Mouse (Mus musculus): ENCODE data around the gene Herc2.

Herc2 gene

DNA sequence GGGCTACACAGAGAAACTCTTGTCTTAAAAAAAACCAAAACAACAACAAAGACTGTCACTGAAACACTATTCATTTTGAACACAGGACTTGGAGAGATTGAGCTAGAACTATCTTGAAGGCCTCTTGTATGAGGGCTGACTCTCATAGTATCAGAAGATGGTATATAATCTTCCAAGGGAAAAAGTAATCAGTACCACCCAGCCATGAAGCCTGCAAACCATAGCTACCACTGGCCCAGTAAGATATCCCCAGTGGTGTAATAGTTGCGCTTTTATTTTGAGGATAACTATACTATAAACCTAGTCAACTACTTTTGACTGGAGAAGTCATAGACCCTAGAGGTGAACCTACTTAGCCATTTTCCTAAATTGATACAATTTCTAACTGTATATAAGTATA is 16.6 kb downstream of the Herc2 start:
- in situ Hi-C loops (cut with MboI, MseI): loop anchor here (10.0 kb wide), 1 partner anchor 232 kb away; no protein-coding TSS in a partner anchor

GRCm38 (mm10) chr7:56071724-56072123 is 21.7 kb downstream of the Herc2 start:
- in situ Hi-C loops (cut with MboI, MseI): no loop called here

DNA sequence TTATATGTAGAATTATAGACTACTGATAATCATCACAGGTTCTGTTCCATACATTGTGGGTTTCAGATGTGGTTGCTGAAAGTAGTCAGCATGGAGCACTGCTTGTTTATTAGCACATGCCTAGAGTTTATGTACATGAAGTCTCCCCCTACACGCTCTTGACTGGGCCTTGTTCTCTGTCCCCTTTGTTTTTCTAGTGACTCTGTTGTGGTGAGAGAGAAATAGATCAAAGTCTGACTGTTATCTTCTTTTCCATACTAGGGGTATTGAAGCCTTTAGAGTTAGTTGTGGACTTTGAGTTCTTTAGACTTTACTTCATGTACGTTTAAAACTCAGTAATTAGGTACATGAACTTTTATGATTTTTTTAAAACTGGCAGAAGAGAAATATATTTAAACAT is 33.0 kb downstream of the Herc2 start:
- in situ Hi-C loops (cut with MboI, MseI): no loop called here

- in situ Hi-C loops (cut with MboI, MseI): no loop called here
Measured at GRCm38 (mm10) chr7:56089097-56089496, 39.1 kb downstream of the Herc2 start.

DNA sequence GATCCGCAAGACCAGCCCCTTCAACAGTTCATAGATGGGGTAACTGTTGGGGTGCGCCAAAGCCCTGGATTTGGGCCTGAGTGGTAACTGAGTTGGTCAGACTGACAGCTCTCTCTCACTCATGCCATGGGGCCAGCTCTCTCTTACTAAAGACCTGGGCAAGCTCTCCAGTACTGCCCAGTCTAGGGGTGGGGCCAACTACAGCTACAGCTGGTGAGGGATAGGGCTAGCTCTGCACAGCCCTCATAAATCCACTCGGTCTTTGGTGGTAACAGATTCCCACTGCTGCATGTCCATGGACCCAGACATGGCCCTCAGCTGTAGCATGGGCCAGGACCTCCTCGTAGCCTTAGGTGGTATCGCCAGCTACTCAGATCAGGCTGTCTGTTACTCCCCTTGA is 41.4 kb downstream of the Herc2 start:
- in situ Hi-C loops (cut with MboI, MseI): no loop called here

DNA sequence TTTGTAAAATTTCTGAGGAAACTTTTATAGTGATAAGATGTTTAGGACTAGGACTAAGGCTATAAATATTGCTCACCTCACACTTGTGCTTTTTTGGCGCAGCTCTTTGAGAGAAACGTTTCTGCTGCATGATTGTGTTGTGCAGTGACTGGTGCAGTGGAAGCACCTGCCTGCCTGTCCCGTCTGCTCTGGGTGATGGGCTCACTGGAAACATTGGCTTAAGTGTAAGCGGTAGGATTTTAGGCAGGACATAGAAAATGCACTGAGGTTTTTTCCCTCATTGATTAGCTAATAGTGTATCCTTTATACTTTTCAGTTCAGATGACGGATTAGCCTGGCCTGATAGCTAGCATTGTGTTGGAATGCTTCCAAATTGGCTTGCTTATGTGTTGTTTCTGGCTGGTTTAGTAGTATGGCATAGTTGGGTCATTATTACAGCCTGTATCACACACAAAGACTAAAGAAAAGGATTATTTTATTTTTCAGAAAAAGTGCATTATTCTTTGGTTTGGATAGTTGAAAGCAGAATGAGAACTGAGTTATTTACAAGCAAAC is 52.4 kb downstream of the Herc2 start:
- in situ Hi-C loops (cut with MboI, MseI): no loop called here

- in situ Hi-C loops (cut with MboI, MseI): no loop called here
Measured at GRCm38 (mm10) chr7:56112999-56113398, 63.0 kb downstream of the Herc2 start.

GRCm38 (mm10) chr7:56114148-56114547 is 64.2 kb downstream of the Herc2 start:
- in situ Hi-C loops (cut with MboI, MseI): no loop called here

- in situ Hi-C loops (cut with MboI, MseI): no loop called here
Measured at GRCm38 (mm10) chr7:56120968-56121367, 71.0 kb downstream of the Herc2 start.

GRCm38 (mm10) chr7:56121425-56121824 is 71.4 kb downstream of the Herc2 start:
- in situ Hi-C loops (cut with MboI, MseI): no loop called here

DNA sequence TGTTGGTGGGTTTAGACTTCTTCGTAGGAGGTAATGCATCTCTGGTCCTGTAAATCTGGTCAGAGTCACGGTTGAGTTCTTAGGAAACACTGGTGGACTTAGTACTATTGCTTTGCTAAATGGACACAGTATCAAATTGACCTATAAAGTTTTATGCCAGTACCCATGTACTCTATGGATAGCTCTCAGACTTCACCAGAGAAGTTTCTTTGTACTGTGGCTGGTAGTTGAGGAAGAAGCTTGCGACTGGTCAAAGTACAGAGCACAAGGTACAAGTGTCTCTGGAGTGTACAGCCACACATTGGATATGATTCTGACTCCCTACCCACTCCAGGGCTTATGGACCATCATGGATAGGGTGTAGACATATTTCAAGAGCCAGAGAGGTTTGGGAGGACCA is 78.1 kb downstream of the Herc2 start:
- in situ Hi-C loops (cut with MboI, MseI): no loop called here

DNA sequence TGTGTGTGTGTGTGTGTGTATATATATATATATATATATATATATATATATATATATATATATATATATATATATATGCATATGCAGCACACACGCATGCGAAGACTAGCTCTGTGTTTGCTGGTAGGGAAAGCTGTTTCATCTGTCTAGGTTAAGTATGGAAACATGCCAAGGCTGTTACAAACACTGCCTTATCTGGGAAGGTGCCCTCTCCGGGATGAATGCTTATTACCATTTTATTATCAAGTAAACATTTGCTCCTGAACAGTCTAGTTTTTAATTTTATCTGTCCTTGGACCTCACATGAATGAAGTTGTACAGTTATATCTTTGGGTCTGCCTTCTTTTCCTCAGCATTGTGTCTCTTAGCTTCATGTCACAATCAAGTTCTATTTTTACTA is 79.6 kb downstream of the Herc2 start:
- in situ Hi-C loops (cut with MboI, MseI): no loop called here

DNA sequence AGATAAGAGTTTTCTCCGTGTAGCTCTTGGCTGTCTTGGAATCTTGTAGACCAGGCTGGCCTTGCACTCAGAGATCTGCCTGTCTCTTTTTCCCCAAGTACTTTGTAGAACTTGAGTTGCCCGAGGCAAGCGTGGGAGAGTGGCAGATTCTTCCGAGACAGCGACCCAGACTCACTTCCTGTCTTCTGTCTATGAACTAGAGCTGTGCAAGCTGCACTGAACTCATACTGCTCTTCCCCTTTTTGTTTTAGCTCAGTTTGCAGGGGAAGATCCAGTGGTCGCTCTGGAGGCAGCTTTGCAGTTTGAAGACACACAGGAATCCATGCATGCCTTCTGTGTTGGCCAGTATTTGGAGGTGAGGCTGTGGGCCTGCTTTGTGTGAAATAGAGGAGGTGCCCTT is 81.6 kb downstream of the Herc2 start:
- in situ Hi-C loops (cut with MboI, MseI): no loop called here

GRCm38 (mm10) chr7:56138706-56139105 is 88.7 kb downstream of the Herc2 start:
- in situ Hi-C loops (cut with MboI, MseI): no loop called here

DNA sequence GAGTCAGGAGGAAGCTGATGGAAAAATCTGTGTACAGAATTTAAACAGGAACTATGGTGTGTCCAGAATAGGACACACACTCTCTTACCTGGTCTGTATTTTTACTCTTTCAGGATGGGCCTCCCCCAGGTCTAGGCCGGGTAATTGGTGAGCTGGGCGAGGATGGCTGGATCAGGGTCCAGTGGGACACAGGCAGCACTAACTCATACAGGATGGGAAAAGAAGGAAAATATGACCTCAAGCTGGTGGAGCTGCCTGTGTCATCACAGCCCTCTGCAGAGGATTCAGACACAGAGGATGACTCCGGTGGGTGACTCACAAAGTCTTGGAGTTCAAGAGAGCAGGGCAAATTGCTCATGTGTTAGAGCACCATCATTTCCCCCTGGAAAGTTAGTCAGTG is 96.4 kb downstream of the Herc2 start:
- in situ Hi-C loops (cut with MboI, MseI): no loop called here

DNA sequence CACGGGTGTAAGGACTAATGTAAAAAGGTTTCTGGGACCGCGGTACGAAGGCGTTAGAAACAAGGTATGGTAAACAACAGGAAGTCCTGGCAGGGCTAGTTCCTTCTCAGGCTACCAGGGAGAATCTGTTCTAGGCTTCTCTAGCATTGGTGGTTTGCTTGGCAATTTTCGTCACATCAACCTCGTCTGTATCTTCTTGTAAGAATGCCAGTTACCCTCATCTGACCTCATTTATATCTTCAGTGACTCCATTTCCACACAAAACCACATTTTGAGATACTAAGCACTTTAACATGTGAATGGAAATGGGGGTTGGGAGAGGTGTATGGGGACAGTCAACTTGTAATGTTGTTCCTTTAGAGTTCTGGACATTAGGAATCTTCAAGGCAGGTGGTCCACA is 98.9 kb downstream of the Herc2 start:
- in situ Hi-C loops (cut with MboI, MseI): no loop called here

DNA sequence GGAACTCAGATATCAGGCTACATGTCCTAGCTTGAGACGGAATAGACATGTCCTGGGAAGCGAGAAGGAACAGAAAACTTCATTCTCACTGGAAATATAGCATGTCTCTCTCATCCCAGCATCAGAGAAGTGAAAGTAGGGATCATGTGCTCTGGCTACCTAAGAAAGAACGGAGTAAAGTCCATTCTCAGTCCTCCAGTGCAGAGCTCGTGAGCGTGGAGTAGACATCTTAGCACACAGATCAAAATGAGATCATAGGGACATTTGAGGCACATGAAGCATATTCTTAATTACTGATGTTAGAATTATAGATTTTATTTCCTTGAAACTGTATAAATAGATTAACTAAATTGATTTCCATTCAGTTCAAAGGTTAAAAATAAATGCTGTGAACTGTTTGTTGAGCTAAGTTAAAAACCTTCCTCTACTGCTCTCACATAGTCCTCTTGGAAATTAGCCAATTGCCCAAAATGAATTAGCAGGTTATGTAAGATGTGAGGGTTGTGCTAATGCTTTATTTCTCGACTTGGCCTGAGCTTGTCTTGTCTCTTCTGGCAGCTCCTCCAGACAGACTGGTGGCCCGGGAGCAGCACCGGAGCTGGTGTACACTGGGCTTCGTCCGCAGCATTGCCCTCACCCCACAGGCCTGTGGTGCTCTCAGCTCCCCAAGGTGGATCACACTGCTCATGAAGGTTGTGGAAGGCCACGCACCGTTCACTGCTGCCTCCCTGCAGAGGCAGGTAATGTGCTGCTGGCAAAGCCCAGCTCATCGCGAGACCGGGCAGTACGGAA is 102.1 kb downstream of the Herc2 start:
- in situ Hi-C loops (cut with MboI, MseI): no loop called here

- in situ Hi-C loops (cut with MboI, MseI): no loop called here
Measured at GRCm38 (mm10) chr7:56153161-56153560, 103.2 kb downstream of the Herc2 start.

- in situ Hi-C loops (cut with MboI, MseI): no loop called here
Measured at GRCm38 (mm10) chr7:56153625-56154024, 103.6 kb downstream of the Herc2 start.

DNA sequence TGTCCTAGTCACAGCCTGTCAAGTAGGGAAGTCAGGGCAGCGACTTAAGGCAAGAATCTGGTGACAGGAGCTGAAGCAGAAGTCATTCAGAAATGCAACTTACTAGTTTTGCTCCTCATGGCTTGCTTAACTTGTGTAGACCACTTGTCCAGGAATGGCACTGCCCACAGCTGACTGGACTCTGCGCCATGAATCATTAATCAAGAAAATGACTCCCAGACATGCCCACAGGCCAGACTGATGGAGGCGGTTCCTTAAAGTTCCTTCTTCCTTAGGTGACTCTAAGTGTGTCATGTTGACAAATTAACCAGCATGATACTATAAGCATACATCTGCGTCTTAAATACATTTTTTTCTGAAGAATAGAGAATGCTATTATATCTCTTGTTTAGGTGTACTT is 113.3 kb downstream of the Herc2 start:
- in situ Hi-C loops (cut with MboI, MseI): no loop called here

GRCm38 (mm10) chr7:56168713-56169112 is 118.7 kb downstream of the Herc2 start:
- in situ Hi-C loops (cut with MboI, MseI): no loop called here

DNA sequence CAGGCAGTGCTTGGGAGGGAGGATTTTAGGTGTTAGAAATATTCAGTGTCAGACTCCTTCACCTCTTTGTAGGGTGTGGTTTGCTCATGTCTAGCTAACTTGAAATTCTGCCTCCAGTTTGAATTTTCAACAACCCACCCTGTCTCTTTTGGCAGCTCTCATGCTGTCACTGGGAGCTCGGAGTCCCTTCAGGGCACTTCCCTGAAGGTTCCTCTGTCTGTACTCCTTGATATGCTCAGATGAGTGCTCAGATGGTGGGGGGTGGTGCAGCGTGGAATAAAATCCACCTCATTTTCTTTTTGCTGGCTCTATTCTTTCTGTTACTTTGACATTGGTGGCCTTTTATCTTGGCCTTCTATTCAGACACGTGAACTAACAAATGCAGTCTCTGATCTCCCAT is 127.4 kb downstream of the Herc2 start:
- in situ Hi-C loops (cut with MboI, MseI): no loop called here

- in situ Hi-C loops (cut with MboI, MseI): no loop called here
Measured at GRCm38 (mm10) chr7:56191041-56191440, 141.0 kb downstream of the Herc2 start.

- in situ Hi-C loops (cut with MboI, MseI): no loop called here
Measured at GRCm38 (mm10) chr7:56191661-56192060, 141.7 kb downstream of the Herc2 start.
